8 mouse cellular contexts compared by ENCODE assay signal in genomic region chr15:98181132-98181711, GRCm38 (mm10). TPM values are rescaled to one million over a fixed set of nuclear protein-coding genes. Genes with fewer than 3 reads are reported as not detected.
DNase-seq lines count a peak whose midpoint lies in the region; ATAC-seq lines count a peak whose summit lies in the region.

No protein-coding gene starts in this region.

- DNase-seq in MN1 (ENCODE audit: low spot score): peak; percentile 98
- peak; percentile 99 for DNase-seq in cerebellum, adult 9-10 months
- peak; percentile 90 for DNase-seq in hindbrain, embryonic 11.5 days (ENCODE audit: low spot score)
- peak; percentile 87 to 89 for DNase-seq in layer of hippocampus, postnatal 10 days (ENCODE audit: low spot score in 2 of 2)
- DNase-seq in lung, postnatal 10 days: peak; percentile 96
- DNase-seq in ovary, postnatal 36 days (ENCODE audit: low spot score): peak; percentile 90
- peak; percentile 78 for DNase-seq in thymus, postnatal 25 days

- ATAC-seq in frontal cortex, adult (ENCODE audit: low TSS enrichment): peak; percentile 95
- peak; percentile 99 for ATAC-seq in hindbrain, embryonic 11.5 days (ENCODE audit: low FRiP score)

- H3K4me1 ChIP-seq in hindbrain, embryonic 11.5 days (replicated peaks; ENCODE audit: control insufficient read depth, insufficient read depth, low read length): no peaks in the 10 kb centered on the region

- peak overlapping the region; percentile 48 for H3K9ac ChIP-seq in hindbrain, embryonic 11.5 days (ENCODE audit: low read depth, low read length)

- peak overlapping the region; percentile 45 for H3K4me3 ChIP-seq in hindbrain, embryonic 11.5 days (ENCODE audit: low read depth, low read length)

- H3K9me3 ChIP-seq in hindbrain, embryonic 11.5 days (ENCODE audit: control insufficient read depth, low read length): no peaks in the 10 kb centered on the region

- under 1% methylated on average over 29 of the region's 30 CpGs for WGBS in hindbrain, embryonic 11.5 days

- no peaks in the 10 kb centered on the region for H3K36me3 ChIP-seq in hindbrain, embryonic 11.5 days (ENCODE audit: control insufficient read depth, insufficient read depth, low read length)

- no peaks in the 10 kb centered on the region; the same call in 1 of the 2 replicates for H3K27me3 ChIP-seq in hindbrain, embryonic 11.5 days (ENCODE audit: control insufficient read depth, insufficient read depth, low read length)

- H3K27ac ChIP-seq in hindbrain, embryonic 11.5 days (ENCODE audit: low read depth, low read length): peak overlapping the region; percentile 61

- H3K4me2 ChIP-seq in hindbrain, embryonic 11.5 days (replicated peaks; ENCODE audit: low read depth, low read length): peak overlapping the region; percentile 55

RNA-seq across cellular contexts. Expression of gene Olfr288, which starts 14.1 kb away (rescaled TPM):
- not detected in 2 replicates for polyA plus RNA-seq in hindbrain, embryonic 11.5 days (2014; fragmentation: Nextera tagmentation; extraction: Ambion mirVana)
- total RNA-seq in layer of hippocampus, postnatal 10 days (2021): not detected

RNA-seq across cellular contexts. Expression of gene Ccdc184, which starts 14.3 kb away (rescaled TPM):
- 13.3 and 15.9 TPM in 2 replicates for polyA plus RNA-seq in hindbrain, embryonic 11.5 days (2014; fragmentation: Nextera tagmentation; extraction: Ambion mirVana)
- total RNA-seq in layer of hippocampus, postnatal 10 days (2021): 10 to 100 TPM; 31.3 to 32.1 TPM

RNA-seq across cellular contexts. Expression of gene Asb8, which starts 15.8 kb away (rescaled TPM):
- polyA plus RNA-seq in hindbrain, embryonic 11.5 days (2014; fragmentation: Nextera tagmentation; extraction: Ambion mirVana): 47.6 and 53.2 TPM in 2 replicates
- 10 to 100 TPM; 40.8 to 40.9 TPM for total RNA-seq in layer of hippocampus, postnatal 10 days (2021)

RNA-seq across cellular contexts. Expression of gene Gm44579, which starts 39.6 kb away (rescaled TPM):
- polyA plus RNA-seq in hindbrain, embryonic 11.5 days (2014; fragmentation: Nextera tagmentation; extraction: Ambion mirVana): not detected in 2 replicates
- total RNA-seq in layer of hippocampus, postnatal 10 days (2021): under 1 TPM in 1 of 2 experiments, not detected in 1; 0.18 TPM

RNA-seq across cellular contexts. Expression of gene Olfr287, which starts 39.6 kb away (rescaled TPM):
- polyA plus RNA-seq in hindbrain, embryonic 11.5 days (2014; fragmentation: Nextera tagmentation; extraction: Ambion mirVana): not detected in 2 replicates
- under 1 TPM; 0.69 to 0.71 TPM for total RNA-seq in layer of hippocampus, postnatal 10 days (2021)

Comparison
In these comparisons a context has a peak if more than half of its experiments do, and no peak if none do; other contexts are left out.
1. Peak in every context shown above with its lines: DNase-seq, ATAC-seq, H3K4me3 ChIP-seq and H3K27ac ChIP-seq.